Mouse (Mus musculus) hematopoietic stem cell, adult 5-6 weeks (primary cell): ENCODE results near the gene Nfkbib. TPM values are rescaled to one million over a fixed set of nuclear protein-coding genes. Genes with fewer than 3 reads are reported as not detected.
A peak's percentile ranks its signal among the peaks of the same experiment; 100 is the strongest.

Experiments
- ATAC-seq, 2 experiments: fragments of 125-278 bp in 1 of 2; replicated peaks in 1 of 2; 2 replicates each; pipeline ENCODE4 v1.8.0; 2016 to 2017; ENCODE audit warnings: inconsistent platforms in 2 of 2, mild to moderate bottlenecking in 2 of 2, moderate number of reproducible peaks in 2 of 2, low read depth in 1 of 2, moderate TSS enrichment in 1 of 2; ENCODE audit not compliant: low FRiP score in 2 of 2, poor library complexity in 2 of 2, severe bottlenecking in 2 of 2, insufficient read depth in 1 of 2, low TSS enrichment in 1 of 2
- total RNA-seq: library from RNA; stranded (forward); fragments of 172-1452, 232-1000 nt; gene quantifications from 2 replicates; pipeline ENCODE4 v1.2.3, GENCODE M21; 2017

Gene Nfkbib
- total RNA-seq, 1 experiment from 2014 or later: 12.4 TPM

- peak in 1 of 2 experiments; percentile 69; a peak in 1 of 4 replicates for ATAC-seq
Observed at GRCm38 (mm10) chr7:28709454-28709853, 57.9 kb downstream of the Nfkbib start.

Other genes with a start within 250 kb of the Nfkbib start
- not detected in 2 replicates for gene Ifnl3, start 244.7 kb downstream of the Nfkbib start, total RNA-seq
- not detected in 2 replicates for gene Sycn, start 226.6 kb downstream of the Nfkbib start, total RNA-seq
- not detected in 2 replicates for gene Nccrp1, start 220.3 kb downstream of the Nfkbib start, total RNA-seq
- gene Samd4b, start 169.4 kb downstream of the Nfkbib start, total RNA-seq: 5.2 and 6.3 TPM in 2 replicates
- gene Pak4, start 169.3 kb downstream of the Nfkbib start, total RNA-seq: 7.0 and 10.4 TPM in 2 replicates
- not detected in 2 replicates for gene Acp7, start 136.2 kb downstream of the Nfkbib start, total RNA-seq
- gene Fbxo27, start 74.7 kb downstream of the Nfkbib start, total RNA-seq: not detected in 2 replicates
- 1.1 and 2.1 TPM in 2 replicates for gene Fbxo17, start 50.7 kb downstream of the Nfkbib start, total RNA-seq
- 26.3 and 31.4 TPM in 2 replicates for gene Mrps12, start 25.7 kb downstream of the Nfkbib start, total RNA-seq
- gene Sars2, start 25.5 kb downstream of the Nfkbib start, total RNA-seq: 5.9 and 10.6 TPM in 2 replicates
- gene Ccer2, start 11.3 kb downstream of the Nfkbib start, total RNA-seq: not detected in 2 replicates
- gene Sirt2, start 777 bp downstream of the Nfkbib start, total RNA-seq: 27.7 and 37.4 TPM in 2 replicates
- 40.5 and 51.7 TPM in 2 replicates for gene Rinl, start 21.5 kb upstream of the Nfkbib start, total RNA-seq
- gene Hnrnpl, start 41.0 kb upstream of the Nfkbib start, total RNA-seq: 340 and 427 TPM in 2 replicates
- gene Ech1, start 57.7 kb upstream of the Nfkbib start, total RNA-seq: 120 and 123 TPM in 2 replicates
- gene Lgals4, start 66.3 kb upstream of the Nfkbib start, total RNA-seq: 16.7 and 16.8 TPM in 2 replicates
- gene Lgals7, start 96.3 kb upstream of the Nfkbib start, total RNA-seq: not detected in 2 replicates
- 0.19 TPM in 1 of 2 replicates, not detected in the other for gene Capn12, start 113.9 kb upstream of the Nfkbib start, total RNA-seq
- 38.5 and 43.5 TPM in 2 replicates for gene Actn4, start 194.8 kb upstream of the Nfkbib start, total RNA-seq
- gene Eif3k, start 214.4 kb upstream of the Nfkbib start, total RNA-seq: 321 and 414 TPM in 2 replicates
- gene Map4k1, start 214.5 kb upstream of the Nfkbib start, total RNA-seq: 63.0 and 69.6 TPM in 2 replicates